Mouse (Mus musculus) midbrain, embryonic 12.5 days (tissue): ENCODE measurements around the gene Rac1. TPM values are rescaled to one million over a fixed set of nuclear protein-coding genes. Genes with fewer than 3 reads are reported as not detected.
"Not testable (repeated sequence)": the region's sequence is repeated elsewhere in the genome, so short reads cannot be mapped to it uniquely, and the experiment has no call there.

Experiments used
- ATAC-seq: fragments of 200-750 bp; cut with Nextera tagmentation; 2 replicates; pipeline ENCODE4 v1.8.0; 2017; ENCODE audit warnings: low read depth, moderate TSS enrichment, moderate library complexity; ENCODE audit not compliant: low FRiP score
- H3K27ac ChIP-seq: fragments of 300-500 bp; sonication (generic); replicated peaks from 2 replicates; pipeline ENCODE4 v1.5.1; 2016; ENCODE audit warnings: mild to moderate bottlenecking
- H3K27me3 ChIP-seq: fragments of 300-500 bp; sonication (generic); 2 replicates; pipeline ENCODE4 v1.6.1; 2016; ENCODE audit warnings: mild to moderate bottlenecking
- H3K36me3 ChIP-seq: fragments of 300-500 bp; sonication (generic); 2 replicates; pipeline ENCODE4 v1.6.1; 2016
- H3K4me1 ChIP-seq: fragments of 300-500 bp; sonication (generic); 2 replicates; pipeline ENCODE4 v1.6.1; 2016
- H3K4me2 ChIP-seq: fragments of 300-500 bp; sonication (generic); replicated peaks from 2 replicates; pipeline ENCODE4 v1.6.1; 2016; ENCODE audit warnings: mild to moderate bottlenecking, moderate library complexity
- H3K4me3 ChIP-seq: fragments of 300-500 bp; sonication (generic); 2 replicates; pipeline ENCODE4 v1.5.1; 2016; ENCODE audit warnings: mild to moderate bottlenecking
- H3K9ac ChIP-seq: fragments of 300-500 bp; sonication (generic); replicated peaks from 2 replicates; pipeline ENCODE4 v1.6.1; 2016; ENCODE audit warnings: mild to moderate bottlenecking, moderate library complexity
- H3K9me3 ChIP-seq: fragments of 300-500 bp; sonication (generic); 2 replicates; pipeline ENCODE4 v1.6.1; 2016; ENCODE audit warnings: mild to moderate bottlenecking
- WGBS: fragments of 180-500 bp; shearing (Covaris S2); methylation state at CpG from one replicate; pipeline ENCODE4 v1.1.7; 2016; 5-methylcytosine and 5-hydroxymethylcytosine counted together
- polyA plus RNA-seq: library from polyadenylated mRNA; unstranded; fragments of >200 nt; fragmentation: Nextera tagmentation; extraction: Ambion mirVana; gene quantifications from 2 replicates; pipeline ENCODE4 v1.2.1, GENCODE M21; 2016

Gene Rac1
- polyA plus RNA-seq, 1 experiment from 2014 or later: 384 TPM

DNA sequence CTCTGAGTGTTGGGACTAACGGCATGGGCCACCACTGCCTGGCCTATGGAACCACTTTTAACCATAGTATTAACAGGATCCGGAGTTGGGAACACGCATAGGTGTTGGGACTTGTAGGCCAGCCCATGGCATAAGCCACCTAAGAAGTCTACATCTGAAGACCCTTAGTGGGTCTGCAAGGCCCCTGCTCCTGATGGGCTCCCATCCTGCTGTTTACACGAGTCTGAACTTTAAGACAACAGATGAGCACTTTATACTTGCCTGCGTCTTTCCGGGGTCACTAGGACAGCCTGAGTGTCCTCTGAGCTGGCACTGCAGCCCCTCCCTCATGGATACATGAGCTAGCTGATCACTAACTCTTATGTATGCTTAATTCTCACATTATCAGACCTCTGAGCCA, 24.1 kb downstream of the Rac1 start:
- peaks cover 73% of the 10 kb centered on the region for H3K36me3 ChIP-seq
- no peak overlapping the region for H3K4me3 ChIP-seq
- H3K9ac ChIP-seq: no peak overlapping the region
- no peak overlapping the region for H3K27ac ChIP-seq
- H3K4me1 ChIP-seq: no peaks in the 10 kb centered on the region
- no peaks in the 10 kb centered on the region for H3K9me3 ChIP-seq
- 91% methylated on average over 6 of the region's 6 CpGs for whole genome bisulfite sequencing
- H3K4me2 ChIP-seq: no peak overlapping the region
- no peaks in the 10 kb centered on the region for H3K27me3 ChIP-seq
- no peak for ATAC-seq

DNA sequence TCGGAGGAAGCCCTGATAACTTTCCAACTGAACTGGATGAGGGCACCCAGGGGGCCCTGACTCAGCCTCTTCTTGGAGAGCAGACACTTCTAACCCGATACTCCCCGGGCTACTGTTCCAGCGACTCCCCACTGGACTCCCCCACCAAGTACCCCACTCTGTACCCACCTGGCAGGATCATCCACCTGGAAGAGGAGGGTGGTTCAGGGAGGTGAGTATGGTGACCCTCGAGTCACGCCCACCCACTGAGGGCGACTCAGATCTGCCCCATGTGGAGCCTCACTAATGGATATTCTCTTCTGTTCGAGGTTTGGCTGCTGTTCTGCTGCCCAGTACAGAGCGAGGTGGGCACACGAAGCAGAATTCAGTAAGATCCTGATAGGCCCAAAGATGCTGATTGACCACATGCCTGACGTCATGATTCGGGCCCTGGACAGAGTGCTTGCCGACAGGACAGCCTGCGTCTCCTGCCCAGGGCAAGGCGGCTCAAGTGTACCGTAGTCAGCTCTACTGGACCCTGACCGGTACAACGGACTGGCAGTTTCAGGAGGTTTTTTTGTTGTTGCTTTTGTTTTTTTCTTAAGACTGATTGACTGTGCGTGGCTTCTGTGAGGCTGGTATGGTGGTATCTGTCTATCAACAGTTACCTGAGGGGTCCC, 24.8 kb downstream of the Rac1 start:
- H3K4me1 ChIP-seq: no peaks in the 10 kb centered on the region
- H3K36me3 ChIP-seq: peaks cover 75% of the 10 kb centered on the region
- no peak overlapping the region for H3K9ac ChIP-seq
- no peaks in the 10 kb centered on the region for H3K9me3 ChIP-seq
- no peak for ATAC-seq
- 92% methylated on average over 19 of the region's 19 CpGs for WGBS
- H3K27ac ChIP-seq: no peak overlapping the region
- no peak overlapping the region for H3K4me3 ChIP-seq
- H3K27me3 ChIP-seq: no peaks in the 10 kb centered on the region
- no peak overlapping the region for H3K4me2 ChIP-seq

DNA sequence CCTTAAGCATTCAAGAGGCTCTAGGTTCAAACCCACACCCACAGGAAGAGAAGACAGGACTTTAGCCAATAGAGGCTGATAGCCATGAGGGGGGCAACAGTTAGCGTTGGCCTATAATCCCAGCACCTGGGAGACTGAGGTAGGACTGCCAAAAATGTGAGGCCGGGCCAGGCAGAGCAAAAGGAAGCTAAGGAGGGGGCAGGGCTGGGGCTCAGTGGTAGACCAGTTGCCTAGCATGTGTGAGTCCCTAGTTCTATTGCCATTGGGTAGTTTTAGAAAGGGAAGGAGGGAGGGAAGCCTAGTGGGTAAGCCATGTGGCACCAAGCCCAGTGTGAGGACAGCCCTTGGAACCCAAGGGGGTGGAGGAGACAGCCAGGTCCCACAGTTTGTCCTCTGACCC, 26.2 kb downstream of the Rac1 start:
- no peak overlapping the region for H3K27ac ChIP-seq
- no peaks in the 10 kb centered on the region for H3K9me3 ChIP-seq
- no peaks in the 10 kb centered on the region for H3K27me3 ChIP-seq
- WGBS: 95% methylated on average over 2 of the region's 2 CpGs
- H3K4me1 ChIP-seq: no peaks in the 10 kb centered on the region
- no peak overlapping the region for H3K4me3 ChIP-seq
- no peak overlapping the region for H3K9ac ChIP-seq
- no peak for ATAC-seq
- H3K4me2 ChIP-seq: no peak overlapping the region
- peaks cover 67% of the 10 kb centered on the region for H3K36me3 ChIP-seq

DNA sequence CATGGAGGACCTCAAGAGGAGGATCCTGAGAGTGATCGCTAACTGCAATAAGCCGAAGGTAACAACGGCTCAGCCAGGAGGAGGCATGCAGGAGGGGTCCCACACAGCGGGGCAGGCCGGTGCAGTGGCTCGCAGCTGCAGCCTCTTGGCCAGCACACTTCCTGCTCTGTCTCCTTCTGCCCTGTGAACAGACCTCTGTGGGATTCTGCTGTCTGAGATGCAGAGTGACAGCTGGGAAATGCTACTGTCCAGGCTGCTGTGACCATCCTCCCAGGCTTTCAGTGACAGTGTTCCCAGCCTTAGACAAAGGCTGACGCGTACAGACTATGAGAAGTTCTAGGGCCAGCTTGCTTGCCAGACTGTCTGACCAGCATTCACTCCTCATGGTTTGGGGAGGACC, 26.7 kb downstream of the Rac1 start:
- Histone ChIP-seq H3K27me3 (no peaks in the 10 kb centered on the region), H3K4me3 (no peak overlapping the region), H3K4me2 (no peak overlapping the region), H3K9me3 (no peaks in the 10 kb centered on the region), H3K27ac (no peak overlapping the region), H3K36me3 (peaks cover 70% of the 10 kb centered on the region), H3K4me1 (no peaks in the 10 kb centered on the region), H3K9ac (no peak overlapping the region)
- no peak for ATAC-seq
- WGBS: 89% methylated on average over 8 of the region's 8 CpGs

DNA sequence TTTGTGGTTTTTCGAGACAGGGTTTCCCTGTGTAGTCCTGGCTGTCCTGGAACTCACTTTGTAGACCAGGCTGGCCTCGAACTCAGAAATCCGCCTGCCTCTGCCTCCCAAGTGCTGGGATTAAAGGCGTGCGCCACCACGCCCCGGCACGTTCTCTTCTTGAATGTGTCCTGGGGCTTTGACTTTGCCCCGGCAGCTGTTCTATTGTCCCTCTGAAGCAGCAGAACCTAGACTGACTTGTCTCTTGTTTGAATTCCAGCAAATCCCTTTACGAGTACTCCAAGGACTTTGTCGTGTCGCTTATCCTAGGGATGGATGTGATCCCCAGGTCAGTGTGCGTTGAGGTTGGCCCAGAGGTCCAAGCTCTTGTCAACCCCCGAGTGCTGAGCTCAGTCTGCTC, 27.1 kb downstream of the Rac1 start:
- 87% methylated on average over 14 of the region's 14 CpGs for WGBS
- not testable (repeated sequence) for H3K27me3 ChIP-seq, H3K27ac ChIP-seq, H3K9ac ChIP-seq, H3K4me1 ChIP-seq, ATAC-seq, H3K4me3 ChIP-seq, H3K4me2 ChIP-seq, H3K9me3 ChIP-seq
- peaks cover 70% of the 10 kb centered on the region for H3K36me3 ChIP-seq

DNA sequence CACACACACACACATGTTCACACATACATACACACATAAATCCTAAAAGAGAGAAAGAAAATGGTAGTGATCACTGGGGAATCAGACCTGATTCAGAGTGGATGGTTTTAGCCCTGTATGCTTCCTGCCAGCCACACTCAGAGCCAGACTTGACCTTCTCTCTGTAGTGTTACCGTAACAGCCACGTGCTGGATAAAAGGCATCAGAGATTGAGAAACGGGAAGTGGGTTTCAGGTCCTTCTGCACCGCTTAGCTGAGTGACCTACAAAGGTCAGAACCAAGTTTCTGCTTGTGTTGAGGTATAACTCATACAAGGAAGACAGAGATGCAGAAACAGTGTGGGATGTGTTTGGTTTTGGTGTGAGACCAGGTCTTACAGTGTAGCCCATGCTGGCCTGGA, 28.1 kb downstream of the Rac1 start:
- Histone ChIP-seq H3K27ac (no peak overlapping the region), H3K36me3 (peaks cover 67% of the 10 kb centered on the region), H3K4me3 (no peak overlapping the region), H3K27me3 (no peaks in the 10 kb centered on the region), H3K9me3 (no peaks in the 10 kb centered on the region), H3K4me2 (no peak overlapping the region), H3K4me1 (no peaks in the 10 kb centered on the region), H3K9ac (no peak overlapping the region)
- no peak for ATAC-seq
- WGBS: 86% methylated on average over 4 of the region's 4 CpGs

DNA sequence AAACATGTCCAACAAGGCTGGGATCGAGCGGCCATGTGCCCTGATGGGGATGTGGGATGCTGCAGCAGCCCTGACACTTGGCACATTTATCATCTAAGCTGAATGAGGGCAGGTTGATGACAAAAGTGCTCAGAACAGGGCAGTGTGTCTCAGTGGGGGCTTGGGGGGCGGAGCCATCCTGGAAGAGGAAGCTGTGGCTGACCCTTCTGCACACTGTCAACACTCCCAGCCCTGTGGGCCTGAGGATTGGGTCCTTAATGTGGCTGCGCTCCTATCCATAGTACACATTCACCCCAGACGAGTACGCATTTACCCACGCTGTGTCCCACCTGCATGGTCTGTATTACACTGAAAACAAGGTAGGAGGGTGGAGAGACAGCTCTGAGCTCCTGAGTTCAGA, 28.6 kb downstream of the Rac1 start:
- H3K27ac ChIP-seq: no peak overlapping the region
- H3K9ac ChIP-seq: no peak overlapping the region
- H3K4me1 ChIP-seq: no peaks in the 10 kb centered on the region
- no peaks in the 10 kb centered on the region for H3K27me3 ChIP-seq
- H3K36me3 ChIP-seq: peaks cover 68% of the 10 kb centered on the region
- H3K4me2 ChIP-seq: no peak overlapping the region
- no peak for ATAC-seq
- no peaks in the 10 kb centered on the region for H3K9me3 ChIP-seq
- 94% methylated on average over 7 of the region's 7 CpGs for WGBS
- no peak overlapping the region for H3K4me3 ChIP-seq

DNA sequence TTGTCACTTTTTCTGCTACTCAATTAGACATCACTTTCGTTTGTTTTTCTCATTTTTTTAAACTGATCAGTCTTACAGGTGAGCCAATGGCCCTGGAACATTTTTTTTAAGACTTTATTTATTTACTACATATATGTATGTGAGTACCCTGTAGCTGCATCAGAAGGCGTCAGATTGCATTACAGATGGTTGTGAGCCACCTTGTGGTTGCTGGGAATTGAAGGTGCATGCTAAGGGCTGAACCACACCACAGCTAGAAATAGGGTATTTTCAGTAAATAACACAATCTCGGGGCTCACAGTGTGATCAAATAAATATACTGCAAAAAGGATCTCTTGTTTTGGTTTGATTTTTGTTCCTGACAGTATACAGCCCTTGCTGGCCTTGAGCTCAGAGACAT, 30.4 kb downstream of the Rac1 start:
- no peaks in the 10 kb centered on the region for H3K27me3 ChIP-seq
- ATAC-seq: no peak
- H3K4me2 ChIP-seq: no peak overlapping the region
- peaks cover 56% of the 10 kb centered on the region for H3K36me3 ChIP-seq
- 83% methylated on average over 3 of the region's 3 CpGs for WGBS
- H3K4me3 ChIP-seq: no peak overlapping the region
- no peaks in the 10 kb centered on the region for H3K4me1 ChIP-seq
- no peak overlapping the region for H3K9ac ChIP-seq
- no peaks in the 10 kb centered on the region for H3K9me3 ChIP-seq
- H3K27ac ChIP-seq: no peak overlapping the region

DNA sequence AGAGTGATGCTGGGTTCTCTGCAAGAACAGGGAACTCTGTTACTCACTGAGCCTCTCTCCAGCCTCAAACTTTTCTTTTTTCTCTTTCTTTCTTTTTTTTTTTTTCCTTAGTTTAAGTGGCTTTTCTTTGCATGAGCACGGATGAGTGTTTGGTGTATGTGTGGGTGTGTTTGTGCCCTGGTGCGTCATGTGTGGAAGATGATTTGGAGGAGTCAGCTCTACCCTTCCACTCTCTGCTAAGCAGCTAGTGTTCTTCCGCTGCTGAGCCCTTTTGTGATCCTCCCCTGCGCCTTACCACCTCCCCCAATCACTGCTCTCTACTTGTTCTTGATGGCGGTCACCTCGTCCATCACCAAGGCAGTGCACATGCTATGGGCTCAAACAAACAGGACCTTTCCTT, 32.1 kb downstream of the Rac1 start:
- Histone ChIP-seq H3K9me3 (no peaks in the 10 kb centered on the region), H3K27me3 (no peaks in the 10 kb centered on the region), H3K4me2 (no peak overlapping the region), H3K4me3 (no peak overlapping the region), H3K36me3 (peaks cover 51% of the 10 kb centered on the region), H3K4me1 (no peaks in the 10 kb centered on the region), H3K9ac (no peak overlapping the region), H3K27ac (no peak overlapping the region)
- ATAC-seq: no peak
- 89% methylated on average over 6 of the region's 6 CpGs for WGBS

DNA sequence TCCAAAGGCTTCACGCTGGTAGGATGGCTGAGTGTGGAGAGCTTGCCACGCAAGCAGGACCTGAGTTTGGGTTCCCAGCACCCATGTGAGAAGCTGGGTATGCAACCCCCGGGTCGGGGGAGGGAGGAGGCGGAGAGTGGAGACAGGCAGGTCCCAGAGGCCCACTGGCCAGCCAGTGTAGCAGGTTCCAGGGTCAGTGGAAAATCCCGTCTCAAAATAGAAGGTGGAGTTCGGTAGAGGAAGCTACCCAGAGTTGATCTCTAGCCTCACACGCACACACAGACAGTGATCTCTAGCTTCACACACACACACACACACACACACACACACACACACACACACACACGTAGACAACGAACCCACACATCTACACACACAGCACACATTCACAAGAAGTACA, 34.7 kb downstream of the Rac1 start:
- no peaks in the 10 kb centered on the region for H3K27me3 ChIP-seq
- WGBS: 94% methylated on average over 10 of the region's 10 CpGs
- no peak overlapping the region for H3K9ac ChIP-seq
- H3K4me3 ChIP-seq: no peak overlapping the region
- no peak overlapping the region for H3K4me2 ChIP-seq
- no peak for ATAC-seq
- peaks cover 61% of the 10 kb centered on the region for H3K36me3 ChIP-seq
- no peaks in the 10 kb centered on the region for H3K9me3 ChIP-seq
- no peak overlapping the region for H3K27ac ChIP-seq
- no peaks in the 10 kb centered on the region for H3K4me1 ChIP-seq

DNA sequence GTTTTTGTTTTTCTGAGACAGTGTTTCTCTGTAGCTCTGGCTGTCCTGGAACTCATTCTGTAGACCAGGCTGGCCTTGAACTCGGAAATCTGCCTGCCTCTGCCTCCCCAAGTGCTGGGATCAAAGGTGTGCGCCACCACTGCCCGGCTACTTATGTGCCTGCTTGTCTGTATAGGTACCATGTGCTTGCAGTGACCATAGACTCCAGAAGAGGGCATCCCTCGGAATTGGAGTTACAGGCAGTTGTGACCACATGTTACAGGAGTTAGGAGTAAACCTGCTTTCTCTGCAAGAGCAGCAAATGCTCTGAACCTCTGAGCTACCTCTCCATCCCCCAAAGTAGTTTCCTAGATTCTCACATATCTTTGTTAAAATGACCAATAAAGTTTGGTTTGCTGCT, 36.1 kb downstream of the Rac1 start:
- Histone ChIP-seq H3K27me3 (no peaks in the 10 kb centered on the region), H3K4me1 (no peaks in the 10 kb centered on the region), H3K4me3 (no peak overlapping the region), H3K27ac (no peak overlapping the region), H3K9ac (no peak overlapping the region), H3K4me2 (no peak overlapping the region), H3K9me3 (no peaks in the 10 kb centered on the region), H3K36me3 (peaks cover 64% of the 10 kb centered on the region)
- no peak for ATAC-seq
- WGBS: 84% methylated on average over 4 of the region's 4 CpGs

DNA sequence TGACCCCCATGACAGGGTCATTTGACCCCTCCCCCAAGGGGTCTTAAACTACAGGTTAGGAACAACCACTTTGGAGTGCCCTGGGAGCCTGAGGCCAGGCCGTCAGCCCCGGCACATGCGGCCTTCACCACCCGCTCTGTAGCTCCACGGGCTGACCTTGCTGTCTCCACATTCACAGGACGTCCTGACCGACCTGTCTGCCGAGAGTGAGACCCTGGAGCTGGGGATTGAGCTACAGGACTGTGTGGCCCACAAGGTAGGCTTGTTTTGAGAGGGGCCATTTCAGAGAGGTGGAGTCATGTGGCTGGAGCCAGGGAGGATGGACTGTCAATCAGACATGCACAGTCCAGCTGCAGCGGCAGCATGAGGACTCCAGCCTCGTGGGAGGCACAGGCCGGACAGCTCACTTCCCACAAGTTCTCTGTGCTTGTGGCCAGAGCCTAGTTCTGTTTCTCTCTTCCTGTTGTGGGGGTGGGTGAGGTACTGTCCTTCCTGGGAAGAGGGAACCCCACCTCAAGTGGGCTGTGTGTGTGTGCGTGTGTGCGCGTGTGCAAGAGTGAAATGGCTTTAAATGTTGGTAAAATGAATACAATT, 38.0 kb downstream of the Rac1 start:
- H3K9ac ChIP-seq: no peak overlapping the region
- WGBS: 93% methylated on average over 14 of the region's 14 CpGs
- ATAC-seq: no peak
- H3K9me3 ChIP-seq: no peaks in the 10 kb centered on the region
- no peaks in the 10 kb centered on the region for H3K27me3 ChIP-seq
- no peak overlapping the region for H3K4me2 ChIP-seq
- peaks cover 67% of the 10 kb centered on the region for H3K36me3 ChIP-seq
- no peak overlapping the region for H3K4me3 ChIP-seq
- no peaks in the 10 kb centered on the region for H3K4me1 ChIP-seq
- H3K27ac ChIP-seq: no peak overlapping the region

DNA sequence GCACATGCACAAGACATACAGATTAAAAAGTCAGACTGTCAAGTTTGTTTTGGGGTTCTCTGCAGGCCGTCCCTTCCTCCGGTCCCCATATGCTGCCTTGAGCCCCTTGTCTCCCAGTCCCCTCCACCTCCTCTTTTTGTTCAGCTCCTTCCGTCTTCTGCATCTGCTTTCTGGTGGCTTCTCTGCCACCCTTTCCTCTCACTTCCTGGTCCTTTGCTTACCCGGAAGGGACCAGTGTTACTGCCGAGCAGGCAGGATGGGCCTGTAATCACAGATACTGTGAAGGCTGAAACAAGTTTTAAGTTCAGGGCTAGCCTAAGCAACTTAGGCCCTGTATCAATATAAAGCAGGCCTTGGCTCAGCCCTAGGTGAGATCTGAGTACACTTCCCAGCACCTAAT, 39.8 kb downstream of the Rac1 start:
- ATAC-seq: no peak

More for the DNA sequence above, 39.8 kb downstream of the Rac1 start:
- 86% methylated on average over 5 of the region's 5 CpGs for WGBS
- H3K27ac ChIP-seq: no peak overlapping the region
- H3K4me2 ChIP-seq: no peak overlapping the region
- H3K36me3 ChIP-seq: peaks cover 74% of the 10 kb centered on the region
- H3K4me3 ChIP-seq: no peak overlapping the region
- no peaks in the 10 kb centered on the region for H3K9me3 ChIP-seq
- H3K4me1 ChIP-seq: no peaks in the 10 kb centered on the region
- H3K27me3 ChIP-seq: no peaks in the 10 kb centered on the region
- no peak overlapping the region for H3K9ac ChIP-seq
